Mouse (Mus musculus): ENCODE measurements around the gene Efs.

GRCm38 (mm10) chr14:54958503-54958902, 32.6 kb upstream of the Efs start:
- TF ChIP-seq CTCF (IDR thresholded peaks at IDR 0.05; ENCODE audit: borderline replicate concordance, insufficient read depth, low read depth, low read length), result no peak
- TF ChIP-seq POLR2A (IDR thresholded peaks at IDR 0.05; ENCODE audit: borderline replicate concordance, insufficient read depth, low read length), result no peak
